Mouse (Mus musculus) CD4-positive, CD25-positive, alpha-beta regulatory T cell, adult 2 months (primary cell): ENCODE data around the gene Iapp.
"Not testable (repeated sequence)": the region's sequence is repeated elsewhere in the genome, so short reads cannot be mapped to it uniquely, and the experiment has no call there.

Experiments
- DNase-seq: peaks from one replicate; pipeline ENCODE4 v3.0.0-alpha.2; 2012; ENCODE audit warnings: low read depth, low spot score

Iapp gene

GRCm38 (mm10) chr6:142298098-142298497 is at the start of gene Iapp:
Gene Iapp (plus strand): TSS chr6:142298423.
- no peak for DNase-seq

DNA sequence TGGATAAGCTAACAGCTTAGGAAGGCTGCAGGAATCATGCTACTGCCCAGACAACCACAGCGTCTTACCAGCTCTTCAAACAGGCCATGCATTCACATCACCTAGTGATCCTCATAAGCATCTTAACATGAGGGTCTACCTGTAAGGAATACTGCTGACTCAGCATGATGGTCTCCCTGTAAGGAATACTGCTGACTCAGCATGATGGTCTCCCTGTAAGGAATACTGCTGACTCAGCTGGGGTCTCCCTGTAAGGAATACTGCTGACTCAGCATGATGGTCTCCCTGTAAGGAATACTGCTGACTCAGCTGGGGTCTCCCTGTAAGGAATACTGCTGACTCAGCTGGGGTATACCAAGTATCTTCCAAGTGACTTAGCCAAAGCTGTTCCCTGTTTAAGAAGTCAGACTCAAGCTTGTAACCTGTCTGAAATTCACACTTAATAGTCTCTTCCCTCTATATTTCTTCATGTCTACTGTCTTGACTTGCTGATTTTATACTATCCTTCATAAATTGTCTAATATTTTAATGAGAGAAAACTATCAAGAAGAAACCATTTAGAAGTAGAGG is 47.4 kb upstream of the Iapp start:
- DNase-seq = not testable (repeated sequence)

DNA sequence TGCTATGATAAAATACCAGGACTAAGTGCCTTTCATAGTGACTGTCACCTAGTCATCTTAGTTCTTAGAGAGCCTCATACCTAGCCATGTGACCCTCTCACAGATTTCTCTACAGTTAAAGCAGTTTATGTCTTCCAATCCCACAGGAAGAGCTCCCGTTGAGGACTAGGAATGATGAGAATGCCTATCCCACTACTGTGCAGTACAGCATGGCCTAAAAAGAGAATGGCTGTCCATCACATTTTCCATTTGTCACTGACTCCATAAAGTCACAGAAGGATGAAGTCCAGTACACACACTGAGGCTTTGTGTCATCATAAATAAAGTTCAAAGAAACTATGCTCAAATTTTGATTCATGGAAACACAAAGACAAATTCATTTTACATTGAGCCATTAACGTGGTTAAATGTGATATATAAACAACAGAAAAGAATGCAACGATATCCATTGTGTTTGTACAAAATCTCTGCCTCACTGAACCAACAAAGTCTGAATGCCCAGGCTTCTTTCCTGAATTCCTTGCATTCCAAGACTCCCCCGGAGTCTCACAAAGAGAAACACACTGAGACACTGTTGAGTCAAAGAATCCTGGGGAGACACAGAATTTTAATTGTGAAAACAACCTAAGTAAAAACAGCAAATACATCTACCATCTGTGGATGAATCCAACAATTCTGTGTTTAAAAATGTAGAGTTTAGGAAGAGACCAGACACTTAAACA is 22.3 kb upstream of the Iapp start:
- no peak for DNase-seq

DNA sequence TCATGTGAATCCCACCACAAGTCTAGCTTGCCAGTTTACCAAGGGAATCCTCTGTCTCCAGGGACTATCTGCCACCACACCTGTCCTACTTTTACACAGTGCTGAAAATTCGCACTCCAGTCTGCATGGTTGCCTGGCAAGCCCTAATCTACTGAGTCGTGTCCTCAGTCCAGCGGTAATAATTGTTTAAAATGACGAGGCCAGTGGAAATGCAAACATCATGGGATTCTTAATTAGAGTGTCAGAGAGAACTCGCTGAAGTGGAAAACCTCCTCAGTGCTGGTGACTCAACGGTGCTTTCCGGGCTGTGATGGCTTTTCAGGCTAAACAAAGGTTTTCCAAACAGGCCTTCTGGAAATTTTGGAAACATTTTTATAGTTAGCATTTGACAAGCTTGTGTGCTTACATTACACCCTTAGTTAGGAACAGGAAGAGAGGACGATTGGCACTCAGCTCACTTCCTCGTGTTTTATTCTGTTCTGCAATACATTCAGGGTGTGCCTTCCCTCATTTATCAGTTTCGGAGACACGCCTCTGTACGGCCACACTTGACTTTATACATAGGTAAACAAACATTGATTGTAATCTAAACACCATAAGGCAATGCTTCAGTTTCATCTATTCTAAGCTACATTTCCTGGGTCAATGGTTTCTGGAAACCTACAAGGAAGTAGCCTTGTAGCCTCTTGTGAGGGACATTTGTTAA is 8.7 kb upstream of the Iapp start:
- no peak for DNase-seq

GRCm38 (mm10) chr6:142305076-142305475 is 6.9 kb downstream of the Iapp start:
- DNase-seq = no peak

GRCm38 (mm10) chr6:142314285-142314684 is 16.1 kb downstream of the Iapp start:
- DNase-seq = no peak

GRCm38 (mm10) chr6:142317106-142317505 is 18.9 kb downstream of the Iapp start:
- no peak for DNase-seq

DNA sequence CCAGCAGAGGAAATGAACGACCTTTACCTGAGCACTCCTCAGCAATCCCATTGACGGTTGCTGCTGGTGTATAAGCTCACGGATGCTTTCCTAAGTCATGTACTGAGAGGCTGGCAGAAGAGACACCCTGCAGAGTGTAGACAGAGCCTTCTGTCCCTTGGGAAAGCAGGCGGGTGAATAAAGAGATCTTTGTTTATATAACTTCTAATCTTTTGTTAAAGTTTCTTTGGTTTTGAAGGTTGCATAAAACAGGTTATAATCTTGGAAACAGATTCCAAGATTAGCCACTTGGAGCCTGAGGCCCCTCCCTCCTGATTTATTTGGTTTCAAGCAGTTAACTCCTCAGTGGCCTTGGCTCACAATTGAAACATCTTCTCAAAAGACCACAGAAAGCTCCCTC is 24.7 kb downstream of the Iapp start, which contains the start of gene Slco1a5:
Slco1a5 (minus strand) TSS at position 101 of the 400 bp plus-strand sequence.
- no peak for DNase-seq

DNA sequence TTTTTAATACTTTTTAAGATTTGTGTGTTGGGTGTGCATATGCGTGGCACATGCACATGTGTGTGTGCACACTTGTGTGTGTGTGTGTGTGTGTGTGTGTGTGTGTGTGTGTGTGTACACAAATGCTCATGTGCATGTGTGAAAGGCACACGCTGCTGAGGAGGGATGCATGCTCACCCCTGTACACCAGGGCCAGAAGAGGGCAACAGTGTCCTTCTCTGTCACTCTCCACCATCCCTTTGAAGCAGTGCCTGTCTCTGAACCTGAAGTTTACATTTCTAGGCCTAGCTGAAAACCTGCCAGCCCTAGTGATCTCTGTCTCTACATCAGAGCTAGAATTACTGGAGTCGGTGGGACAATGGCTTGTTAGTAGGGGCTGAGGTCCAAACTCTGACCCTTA is 28.4 kb downstream of the Iapp start:
- DNase-seq = peak; percentile 9

DNA sequence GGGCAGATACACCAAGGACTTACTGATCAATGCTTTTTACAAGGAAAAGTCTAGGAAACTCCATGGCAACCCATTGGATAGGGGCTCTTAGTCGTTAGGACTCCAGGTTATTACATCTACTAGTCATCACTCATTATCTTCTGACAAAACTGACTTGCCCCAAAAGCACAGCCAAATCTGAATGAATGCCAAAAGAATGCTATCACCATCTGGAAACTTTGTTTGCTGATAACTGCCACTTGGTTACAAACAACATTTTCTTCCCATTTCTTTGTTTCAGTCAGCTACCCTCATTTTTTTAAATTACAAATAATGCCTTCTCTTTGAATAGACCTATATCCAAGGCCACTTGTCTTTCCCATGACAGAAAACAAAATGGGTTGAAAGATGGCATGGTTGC is 31.0 kb downstream of the Iapp start:
- no peak for DNase-seq

DNA sequence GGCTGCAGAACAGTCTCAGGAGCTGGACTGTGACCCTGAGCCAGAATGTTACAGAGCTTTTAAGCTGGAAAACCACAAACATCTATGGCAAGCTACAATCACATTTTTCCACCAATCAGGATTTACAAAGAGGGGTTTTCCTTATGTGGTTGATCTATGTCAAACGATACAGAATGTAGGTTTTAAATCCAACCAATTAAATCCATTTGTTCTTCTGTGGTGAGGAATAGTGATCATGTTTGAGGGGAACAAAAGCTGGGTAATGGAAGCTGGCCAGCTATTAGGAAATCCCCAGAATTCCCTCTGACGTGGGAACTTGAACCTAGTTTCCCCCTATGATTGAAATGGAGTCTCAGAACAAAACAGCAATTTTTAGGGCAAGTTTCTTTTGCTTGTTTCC is 40.7 kb downstream of the Iapp start:
- DNase-seq = no peak

- no peak for DNase-seq
Observed at GRCm38 (mm10) chr6:142339576-142339975, 41.4 kb downstream of the Iapp start.

- peak; percentile 73 for DNase-seq
Observed at GRCm38 (mm10) chr6:142343561-142343960, 45.3 kb downstream of the Iapp start.

DNA sequence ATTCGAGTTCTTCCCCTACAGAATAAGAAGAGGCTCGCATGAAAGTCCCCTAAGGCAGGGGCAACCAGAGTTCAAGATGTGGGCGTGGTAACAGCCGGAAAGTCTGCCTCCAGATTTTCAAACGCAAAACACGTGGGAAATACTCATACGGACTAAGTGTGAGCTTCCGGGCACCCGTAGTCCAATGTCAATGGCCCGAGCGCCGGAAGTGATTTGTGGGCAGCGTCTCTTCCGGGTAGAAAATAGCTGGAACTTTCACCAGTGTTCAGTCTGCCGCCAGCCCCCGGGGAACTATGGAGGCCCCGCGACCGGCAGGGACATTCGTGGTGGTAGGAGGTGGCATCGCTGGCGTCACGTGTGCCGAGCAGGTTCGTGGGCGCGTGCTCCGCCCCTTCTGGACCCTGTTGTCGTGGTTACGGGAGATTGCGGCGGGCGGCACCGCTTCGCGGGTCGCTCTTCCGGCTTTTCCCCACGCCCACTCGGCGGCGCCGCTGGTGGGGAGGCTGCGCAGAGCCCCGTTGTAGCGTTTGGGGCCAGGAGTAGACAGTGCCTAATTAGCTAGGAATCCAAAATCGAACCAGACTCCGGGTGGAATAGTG is 47.3 kb downstream of the Iapp start, which contains the start of gene Pyroxd1:
Pyroxd1 (plus strand) TSS at position 215 of the 599 bp plus-strand sequence.
- DNase-seq = peak; percentile 92

GRCm38 (mm10) chr6:142346181-142347110 is 48.2 kb downstream of the Iapp start:
- peak; percentile 21 for DNase-seq

DNA sequence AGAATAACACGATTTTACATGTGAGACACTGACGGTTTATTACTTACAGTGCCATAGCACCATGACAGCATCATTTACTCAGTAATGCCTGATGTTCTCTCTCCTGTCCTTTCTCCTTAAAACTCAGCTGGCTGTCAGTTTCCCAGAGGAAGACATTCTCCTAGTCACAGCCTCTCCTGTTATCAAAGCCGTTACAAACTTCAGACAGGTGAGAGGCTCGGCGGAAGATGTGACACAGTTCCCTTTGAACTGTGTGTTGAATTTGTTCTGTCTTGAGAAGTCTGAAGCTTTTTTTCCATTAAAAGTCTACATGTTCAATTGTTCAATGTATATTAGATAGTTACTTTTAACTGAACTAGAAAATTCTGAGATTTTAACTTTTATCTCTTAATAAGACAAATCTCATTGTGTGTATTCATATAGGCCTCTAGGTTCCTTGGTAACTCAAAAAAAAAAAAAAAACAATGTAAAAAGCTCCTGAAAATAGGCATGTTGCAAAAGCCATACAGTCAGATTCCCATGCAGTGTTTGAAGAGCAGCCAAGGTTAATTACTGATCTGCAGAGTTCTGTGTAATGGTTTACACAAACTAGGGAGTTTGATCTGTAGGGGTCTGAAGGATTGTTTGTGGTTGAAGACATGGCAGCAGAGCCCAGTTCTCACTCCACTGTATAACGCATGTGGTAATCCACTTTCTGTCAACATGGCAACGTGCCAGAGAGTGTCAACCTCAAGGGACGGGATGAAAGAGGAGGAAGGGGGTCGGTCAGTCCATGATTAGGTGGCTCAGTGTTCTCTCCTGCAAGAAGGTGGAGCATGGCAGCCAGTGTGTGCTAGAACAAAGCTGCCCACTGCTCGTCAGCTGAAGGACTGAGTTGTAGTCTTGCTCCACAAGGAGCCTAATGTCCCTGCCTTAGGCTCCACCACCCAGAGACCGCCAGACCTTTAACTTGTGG is 49.5 kb downstream of the Iapp start:
- no peak for DNase-seq

DNA sequence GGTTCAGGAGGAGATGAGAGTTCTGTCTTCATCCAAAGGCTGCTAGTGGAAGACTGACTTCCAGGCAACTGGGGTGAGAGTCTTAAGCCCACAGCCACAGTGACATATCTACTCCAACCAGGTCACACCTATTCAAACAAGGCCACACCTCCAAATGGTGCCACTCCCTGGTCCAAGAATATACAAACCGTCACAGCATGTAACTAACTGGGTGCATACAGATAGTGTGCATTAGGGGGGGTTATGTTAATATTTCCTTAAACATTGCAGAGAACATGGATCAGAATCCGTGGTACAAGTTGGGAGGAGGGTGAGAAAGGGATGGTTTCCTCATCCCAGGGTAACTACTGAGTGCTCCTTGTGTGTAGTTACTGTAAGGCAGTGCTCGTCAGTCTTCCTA is 53.9 kb downstream of the Iapp start:
- DNase-seq = not testable (repeated sequence)
